Mouse (Mus musculus) embryonic fibroblast, embryonic 13.5 days (primary cell): Measurements from ENCODE around the gene Ahdc1. TPM values are rescaled to one million over a fixed set of nuclear protein-coding genes. Genes with fewer than 3 reads are reported as not detected.

ENCODE experiments used
- H3K27ac ChIP-seq: 2 replicates; pipeline ENCODE4 v1.5.1; 2012; ENCODE audit warnings: low read length, control low read depth, inconsistent platforms; ENCODE audit not compliant: insufficient read depth
- H3K4me1 ChIP-seq: 2 replicates; pipeline ENCODE4 v1.6.1; 2011; ENCODE audit warnings: low read length; ENCODE audit not compliant: control insufficient read depth, insufficient read depth
- H3K4me3 ChIP-seq: 2 replicates; pipeline ENCODE4 v1.5.1; 2011; ENCODE audit warnings: mild to moderate bottlenecking, control low read depth, low read length; ENCODE audit not compliant: insufficient read depth
- CTCF ChIP-seq: IDR thresholded peaks from 2 replicates; pipeline ENCODE4 v1.5.1; 2011; ENCODE audit warnings: mild to moderate bottlenecking, control low read depth, low read length, moderate library complexity, borderline replicate concordance; ENCODE audit not compliant: insufficient read depth
- POLR2A ChIP-seq: IDR thresholded peaks from 2 replicates; pipeline ENCODE4 v1.6.1; 2011; ENCODE audit warnings: low read depth, mild to moderate bottlenecking, control low read depth, low read length, moderate library complexity
- polyA plus RNA-seq: library from polyadenylated mRNA; stranded (reverse); fragments of >200 nt; gene quantifications from 2 replicates; pipeline ENCODE4 v1.2.4, GENCODE M21; 2011; ENCODE audit warnings: low read depth; ENCODE audit not compliant: missing spikeins, insufficient read length

Ahdc1 gene
- polyA plus RNA-seq, 1 experiment: 46.0 TPM

DNA sequence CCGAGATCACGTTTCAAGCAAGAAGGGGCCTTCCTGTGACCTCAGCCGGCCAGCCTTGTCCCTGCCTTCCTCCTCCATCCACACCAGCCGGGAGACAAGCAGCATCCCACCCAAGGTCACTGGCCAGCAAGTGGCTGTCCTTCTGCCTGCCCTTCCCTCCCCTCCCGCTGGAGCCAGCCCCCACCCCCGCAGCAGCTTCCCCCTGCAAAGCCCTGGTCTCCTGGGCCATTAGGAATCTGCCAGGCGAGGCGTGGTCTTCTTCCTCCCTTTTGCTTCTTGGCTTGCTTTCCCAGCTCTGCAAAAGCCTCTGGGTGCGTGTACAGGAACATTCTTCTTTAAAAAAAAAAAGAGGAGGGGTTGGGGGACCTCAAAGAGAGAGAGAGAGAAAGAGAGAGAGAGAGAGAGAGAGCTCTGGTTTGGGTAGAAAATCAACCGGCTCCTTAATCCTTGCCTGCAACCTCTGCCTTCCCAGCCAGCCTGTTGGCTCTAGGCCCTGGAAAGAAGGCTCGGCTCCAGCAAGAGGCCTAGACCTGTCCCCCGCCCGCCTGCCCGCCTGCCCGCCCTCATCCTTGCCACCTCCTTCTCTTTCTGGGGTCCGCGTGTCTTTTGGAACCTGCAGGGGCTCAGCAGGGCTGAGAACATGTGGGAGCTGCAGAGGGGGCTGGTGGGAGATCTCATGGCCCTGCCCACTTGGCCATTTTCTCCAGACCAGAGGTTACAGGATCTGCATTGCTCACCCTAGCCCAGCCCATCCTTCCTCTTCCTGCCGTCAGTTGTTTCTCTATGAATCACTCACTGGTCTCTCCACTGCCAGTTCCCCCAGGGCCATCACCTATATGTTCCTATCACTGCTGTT, 106.7 kb downstream of the Ahdc1 start:
- peaks cover 5% of the 10 kb centered on the region; the same call in 1 of the 2 replicates for H3K4me1 ChIP-seq
- TF ChIP-seq POLR2A: peak; percentile 68
- TF ChIP-seq CTCF: no peak
- peak overlapping the region; percentile 96 for H3K27ac ChIP-seq
- no peak overlapping the region for H3K4me3 ChIP-seq

DNA sequence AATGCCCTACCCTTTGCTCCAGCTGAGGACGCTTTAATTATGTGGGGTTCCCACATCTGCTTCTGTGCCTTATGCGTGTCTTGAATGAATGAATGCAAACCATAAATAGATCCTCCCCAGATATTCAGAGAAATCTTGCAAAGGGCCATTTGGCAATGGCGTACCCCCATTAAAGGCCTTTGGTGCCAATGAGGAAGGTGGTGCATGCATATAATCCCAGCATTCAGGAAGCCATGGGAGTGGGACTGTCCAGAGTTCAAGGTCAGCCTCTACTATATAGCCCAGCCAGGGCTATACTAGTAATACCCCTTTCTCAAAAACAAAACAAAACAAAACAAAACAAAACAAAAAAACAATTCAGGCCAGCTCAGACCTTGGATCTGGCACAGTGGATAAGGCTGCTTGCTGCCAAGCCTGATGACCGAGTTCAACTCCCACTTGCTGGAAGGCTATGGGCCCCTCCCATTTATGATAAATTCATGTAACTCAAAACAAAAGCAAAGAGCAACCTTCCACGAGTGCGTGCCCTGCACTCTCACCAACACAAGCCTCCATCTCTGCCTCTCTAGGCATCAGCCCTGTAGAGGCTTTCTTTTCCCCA, 107.8 kb downstream of the Ahdc1 start:
- peak overlapping the region; percentile 44 for H3K27ac ChIP-seq
- H3K4me1 ChIP-seq: peaks cover 5% of the 10 kb centered on the region; the same call in 1 of the 2 replicates
- TF ChIP-seq CTCF (no peak), POLR2A (peak; percentile 28; the same call in 1 of the 2 replicates)
- H3K4me3 ChIP-seq: no peak overlapping the region

DNA sequence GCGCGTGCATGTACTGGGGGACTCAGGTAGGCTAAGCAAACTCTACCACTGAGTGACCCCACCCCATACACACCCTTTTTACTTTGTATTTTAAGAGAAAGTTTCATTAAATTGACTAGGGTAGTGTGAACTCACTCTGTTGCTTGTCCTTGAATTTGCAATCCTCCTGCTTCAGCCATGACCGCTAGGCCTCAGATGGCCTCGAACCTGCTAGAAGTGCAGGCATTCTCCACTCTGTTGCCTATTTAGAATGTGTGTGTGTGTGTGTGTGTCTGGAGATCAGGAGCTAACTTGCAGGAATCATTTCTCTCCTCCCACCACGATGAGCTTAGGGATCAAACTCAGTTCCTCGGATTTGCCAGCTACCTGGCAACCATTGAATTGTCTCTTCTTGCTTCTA, 108.5 kb downstream of the Ahdc1 start:
- TF ChIP-seq POLR2A (no peak), CTCF (no peak)
- H3K27ac ChIP-seq: no peak overlapping the region
- H3K4me3 ChIP-seq: no peak overlapping the region
- peaks cover 5% of the 10 kb centered on the region; the same call in 1 of the 2 replicates for H3K4me1 ChIP-seq

DNA sequence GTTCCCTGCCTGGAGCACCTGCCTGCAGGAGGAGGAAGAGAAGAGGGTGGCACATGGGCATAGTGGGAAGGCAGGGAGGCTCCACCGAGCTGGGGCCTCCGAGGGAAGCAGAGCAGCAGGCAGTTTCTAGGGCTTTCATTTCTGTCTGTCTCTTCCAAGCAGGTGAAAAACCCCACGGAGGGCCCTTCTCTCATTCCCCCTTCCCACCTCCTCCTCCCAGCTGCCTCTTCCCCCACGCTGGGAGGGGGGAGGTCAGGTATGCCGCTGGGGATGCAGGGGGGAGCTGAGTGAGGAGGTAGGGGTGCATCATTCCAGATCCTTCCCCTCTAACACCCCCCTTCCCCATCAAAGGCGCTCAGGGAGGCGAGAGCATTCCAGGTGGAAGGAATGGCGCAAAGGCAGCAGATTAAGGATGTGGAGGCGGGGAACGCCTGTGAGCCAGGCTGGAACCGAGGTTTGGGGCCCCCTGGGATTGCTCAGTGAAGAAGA, 109.8 kb downstream of the Ahdc1 start:
- H3K4me1 ChIP-seq: peaks cover 5% of the 10 kb centered on the region; the same call in 1 of the 2 replicates
- H3K4me3 ChIP-seq: no peak overlapping the region
- H3K27ac ChIP-seq: no peak overlapping the region
- TF ChIP-seq POLR2A: no peak
- TF ChIP-seq CTCF: no peak

DNA sequence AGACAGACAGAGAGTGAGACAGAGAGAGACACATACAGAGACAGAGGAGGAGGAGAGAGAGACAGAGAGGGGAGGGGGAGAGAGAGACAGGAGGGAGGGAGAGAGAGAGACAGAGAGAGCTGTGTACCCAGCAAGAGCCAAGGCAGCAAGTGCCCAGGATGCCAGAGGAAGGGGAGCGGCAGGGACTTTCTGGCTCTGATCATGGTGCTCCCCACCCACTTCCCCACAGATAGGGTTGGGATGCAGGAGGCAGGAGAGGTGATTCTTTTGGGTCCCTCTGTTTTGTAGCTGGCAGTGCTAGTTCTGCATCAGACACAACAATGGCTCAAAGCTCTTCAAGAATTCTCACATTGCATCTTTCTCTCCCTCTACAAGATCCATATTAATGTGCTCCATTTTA, 110.4 kb downstream of the Ahdc1 start:
- TF ChIP-seq POLR2A: no peak
- TF ChIP-seq CTCF: no peak
- no peak overlapping the region for H3K27ac ChIP-seq
- peaks cover 5% of the 10 kb centered on the region; the same call in 1 of the 2 replicates for H3K4me1 ChIP-seq
- no peak overlapping the region for H3K4me3 ChIP-seq

DNA sequence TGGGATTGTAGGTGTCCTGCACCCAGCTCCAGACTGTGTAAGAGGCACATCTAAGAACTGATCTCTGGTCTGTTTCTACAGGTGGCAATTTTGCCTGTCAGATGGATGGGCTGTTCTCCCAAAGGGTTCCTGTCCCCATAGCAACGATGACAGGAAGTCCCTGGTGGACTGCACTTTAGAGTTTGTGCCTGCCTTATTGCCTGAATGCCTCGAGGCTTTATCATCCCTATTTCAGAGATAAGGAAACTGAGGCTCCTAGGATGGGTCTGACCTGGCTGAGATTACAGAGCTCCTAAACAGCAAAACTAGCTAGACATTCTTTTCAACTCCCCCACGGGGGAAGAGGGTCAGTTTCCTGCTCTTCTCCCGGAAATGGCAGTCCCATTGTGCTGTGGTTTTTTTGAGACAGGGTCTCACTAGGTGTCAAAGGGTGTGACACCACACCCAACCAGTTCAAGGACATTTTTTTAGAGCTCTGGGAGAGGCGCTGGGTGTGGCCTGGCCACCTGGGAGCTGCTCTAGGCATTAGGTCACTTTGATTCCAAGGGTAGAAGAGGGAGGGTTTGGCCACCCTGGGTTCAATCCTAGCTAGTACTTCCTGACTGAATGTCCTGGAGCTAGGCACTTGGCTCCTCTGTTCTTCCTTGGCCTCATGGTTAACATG, 111.0 kb downstream of the Ahdc1 start:
- no peak for TF ChIP-seq POLR2A
- TF ChIP-seq CTCF: no peak
- peaks cover 3% of the 10 kb centered on the region; the same call in 1 of the 2 replicates for H3K4me1 ChIP-seq
- H3K27ac ChIP-seq: no peak overlapping the region
- H3K4me3 ChIP-seq: no peak overlapping the region

DNA sequence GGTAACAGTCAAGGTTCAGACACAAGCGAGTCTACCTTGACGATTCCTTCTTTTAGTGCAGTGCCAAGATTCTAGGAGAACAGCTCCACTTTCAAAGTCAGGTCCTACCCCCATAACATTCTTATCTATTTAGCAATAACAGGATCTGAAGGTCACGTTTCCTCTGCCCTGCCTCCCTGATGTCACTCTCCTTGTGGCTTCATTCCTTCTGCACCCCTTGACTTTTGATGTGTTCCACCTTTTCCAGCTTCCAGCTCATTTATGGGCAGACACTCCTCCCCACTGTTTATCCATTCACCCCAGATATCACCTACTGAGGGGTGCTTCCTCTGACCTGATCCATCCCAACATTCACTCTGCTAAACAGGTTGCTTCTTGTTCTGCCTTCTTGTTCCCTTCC, 116.0 kb downstream of the Ahdc1 start:
- no peak for TF ChIP-seq POLR2A
- no peak for TF ChIP-seq CTCF
- H3K4me3 ChIP-seq: no peak overlapping the region
- H3K27ac ChIP-seq: no peak overlapping the region
- 0 out of 2 replicates have a peak, but pooled peaks cover 2% of the 10 kb centered on the region for H3K4me1 ChIP-seq

Other genes starting within 250 kb of the Ahdc1 start
- 16.9 and 20.2 TPM in 2 replicates for gene Rpa2, start 242.9 kb upstream of the Ahdc1 start, polyA plus RNA-seq
- gene Themis2, start 214.9 kb upstream of the Ahdc1 start, polyA plus RNA-seq: 0.16 TPM in 1 of 2 replicates, not detected in the other
- 51.1 and 59.9 TPM in 2 replicates for gene Ppp1r8, start 168.1 kb upstream of the Ahdc1 start, polyA plus RNA-seq
- 71.8 and 72.4 TPM in 2 replicates for gene Stx12, start 126.8 kb upstream of the Ahdc1 start, polyA plus RNA-seq
- gene Fam76a, start 88.7 kb upstream of the Ahdc1 start, polyA plus RNA-seq: 33.5 and 38.8 TPM in 2 replicates
- not detected in 2 replicates for gene Fgr, start 37.2 kb upstream of the Ahdc1 start, polyA plus RNA-seq
- gene Wasf2, start 119.2 kb downstream of the Ahdc1 start, polyA plus RNA-seq: 101 and 107 TPM in 2 replicates
- gene Cd164l2, start 200.9 kb downstream of the Ahdc1 start, polyA plus RNA-seq: not detected in 2 replicates
- gene Gpr3, start 201.3 kb downstream of the Ahdc1 start, polyA plus RNA-seq: 0.20 TPM in 1 of 2 replicates, not detected in the other
- gene Map3k6, start 229.6 kb downstream of the Ahdc1 start, polyA plus RNA-seq: 4.5 and 7.3 TPM in 2 replicates